Mouse (Mus musculus): Measurements from ENCODE around the gene Cdt1. TPM values are rescaled to one million over a fixed set of nuclear protein-coding genes. Genes with fewer than 3 reads are reported as not detected.

Gene Cdt1
- polyA plus RNA-seq, 2 experiments = 34.0 to 79.0 TPM

DNA sequence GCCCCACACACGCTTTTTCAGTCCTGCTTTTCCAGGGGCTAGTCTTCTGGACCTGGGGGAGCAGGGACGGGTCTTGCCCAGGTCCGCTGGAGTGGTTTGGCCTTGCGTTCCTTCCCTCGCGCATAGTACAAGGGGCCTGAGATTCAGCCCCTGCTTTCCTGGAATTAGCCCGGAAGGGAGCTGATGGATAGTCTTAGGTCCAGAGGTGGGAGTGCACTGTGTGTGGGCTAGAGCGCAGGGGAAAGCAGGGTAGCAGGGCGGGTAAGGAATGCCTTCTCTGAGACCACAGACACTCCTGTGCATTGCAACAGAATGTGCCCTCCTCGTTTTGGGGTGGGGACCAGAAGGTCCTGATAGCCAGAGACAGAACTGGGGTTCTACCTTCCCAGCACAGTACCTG, 9.3 kb downstream of the Cdt1 start:
- Histone ChIP-seq H3K36me3 (ENCODE audit: control insufficient read depth, insufficient read depth, low read length) (peaks cover 30% of the 10 kb centered on the region), H3K27me3 (ENCODE audit: control insufficient read depth, insufficient read depth, low read length) (no peaks in the 10 kb centered on the region), H3K27ac (replicated peaks; ENCODE audit: low read depth, low read length) (peak overlapping the region; percentile 50; the same call in 1 of the 2 replicates), H3K4me1 (ENCODE audit: control insufficient read depth, insufficient read depth, low read length) (peaks cover 46% of the 10 kb centered on the region), H3K9ac (ENCODE audit: low read depth, low read length, severe bottlenecking) (no peak overlapping the region), H3K4me3 (replicated peaks; ENCODE audit: low read length) (peak overlapping the region; percentile 76), H3K4me2 (replicated peaks; ENCODE audit: low read depth, low read length, severe bottlenecking) (peak overlapping the region; percentile 79; the same call in 1 of the 2 replicates), H3K9me3 (ENCODE audit: control insufficient read depth, low read length) (no peaks in the 10 kb centered on the region)
- WGBS = 36% methylated on average over 10 of the region's 10 CpGs
- no peak for TF ChIP-seq POLR2A (IDR thresholded peaks at IDR 0.05; ENCODE audit: borderline replicate concordance, extremely low read depth, insufficient read depth, insufficient read length)
- DNase-seq (ENCODE audit: low spot score) = no peak
- ATAC-seq (ENCODE audit: low FRiP score, low read depth) = peak; percentile 0; the same call in 1 of the 2 replicates

DNA sequence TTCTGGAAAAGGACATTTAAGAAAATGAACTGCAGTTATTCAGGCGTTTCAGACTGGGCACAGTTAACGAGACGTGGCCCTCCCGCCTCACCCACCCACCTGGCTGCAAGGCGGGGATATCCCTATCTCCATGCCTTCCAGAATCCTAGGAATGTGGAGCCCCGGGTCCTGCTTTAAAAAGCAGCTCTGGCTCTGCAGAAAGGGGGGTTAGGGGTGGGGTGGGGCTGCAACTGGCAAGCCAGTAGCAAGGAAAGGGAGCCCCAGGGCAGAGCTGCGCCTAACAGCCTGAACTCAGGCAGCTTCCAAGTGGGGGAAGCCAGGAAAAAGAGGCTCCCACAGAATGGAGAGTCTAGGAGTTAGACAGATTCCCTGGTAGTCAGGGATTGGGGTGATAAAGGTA, 11.4 kb downstream of the Cdt1 start:
- Histone ChIP-seq H3K27ac (replicated peaks; ENCODE audit: low read depth, low read length) (peak overlapping the region; percentile 58), H3K4me3 (replicated peaks; ENCODE audit: low read length) (no peak overlapping the region), H3K36me3 (ENCODE audit: control insufficient read depth, insufficient read depth, low read length) (peaks cover 10% of the 10 kb centered on the region; the same call in 1 of the 2 replicates), H3K9me3 (ENCODE audit: control insufficient read depth, low read length) (no peaks in the 10 kb centered on the region), H3K4me1 (ENCODE audit: control insufficient read depth, insufficient read depth, low read length) (peaks cover 46% of the 10 kb centered on the region), H3K4me2 (replicated peaks; ENCODE audit: low read depth, low read length, severe bottlenecking) (0 out of 2 replicates have a peak overlapping the region, but pooled peaks have one; percentile 3), H3K9ac (ENCODE audit: low read depth, low read length, severe bottlenecking) (no peak overlapping the region), H3K27me3 (ENCODE audit: control insufficient read depth, insufficient read depth, low read length) (no peaks in the 10 kb centered on the region)
- DNase-seq (ENCODE audit: low spot score) = peak; percentile 62
- ATAC-seq (ENCODE audit: low FRiP score, low read depth) = 0 out of 2 replicates have a peak, but pooled peaks have one; percentile 23
- TF ChIP-seq POLR2A (IDR thresholded peaks at IDR 0.05; ENCODE audit: borderline replicate concordance, extremely low read depth, insufficient read depth, insufficient read length) = no peak
- WGBS = 7% methylated on average over 7 of the region's 7 CpGs

DNA sequence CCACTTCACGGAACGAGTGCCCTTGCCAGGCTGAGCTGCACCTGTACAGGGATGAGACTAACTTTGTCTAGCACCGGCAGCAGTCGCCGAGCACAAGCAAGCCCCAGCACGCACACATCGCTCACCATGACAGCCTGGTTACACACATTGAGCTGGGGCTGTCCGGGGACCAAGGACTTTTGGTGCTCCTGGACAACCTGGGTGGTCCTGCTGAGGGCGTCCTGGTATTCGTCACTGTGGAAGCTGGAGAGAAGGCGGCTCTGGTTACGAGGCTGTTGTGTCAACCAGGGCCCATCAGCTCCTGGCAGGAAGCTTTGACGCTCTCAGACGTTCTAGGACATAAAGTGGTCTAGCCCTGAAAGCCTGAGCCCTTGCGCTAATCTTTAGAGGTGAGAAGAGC, 13.1 kb downstream of the Cdt1 start:
- no peak overlapping the region for H3K27ac ChIP-seq (replicated peaks; ENCODE audit: low read depth, low read length)
- no peaks in the 10 kb centered on the region for H3K9me3 ChIP-seq (ENCODE audit: control insufficient read depth, low read length)
- no peak for TF ChIP-seq POLR2A (IDR thresholded peaks at IDR 0.05; ENCODE audit: borderline replicate concordance, extremely low read depth, insufficient read depth, insufficient read length)
- no peaks in the 10 kb centered on the region for H3K27me3 ChIP-seq (ENCODE audit: control insufficient read depth, insufficient read depth, low read length)
- no peak overlapping the region for H3K4me3 ChIP-seq (replicated peaks; ENCODE audit: low read length)
- no peak overlapping the region for H3K4me2 ChIP-seq (replicated peaks; ENCODE audit: low read depth, low read length, severe bottlenecking)
- ATAC-seq (ENCODE audit: low FRiP score, low read depth) (no peak), DNase-seq (ENCODE audit: low spot score) (no peak)
- no peaks in the 10 kb centered on the region for H3K36me3 ChIP-seq (ENCODE audit: control insufficient read depth, insufficient read depth, low read length)
- no peak overlapping the region for H3K9ac ChIP-seq (ENCODE audit: low read depth, low read length, severe bottlenecking)
- H3K4me1 ChIP-seq (ENCODE audit: control insufficient read depth, insufficient read depth, low read length) = peaks cover 35% of the 10 kb centered on the region
- WGBS = 40% methylated on average over 15 of the region's 15 CpGs

DNA sequence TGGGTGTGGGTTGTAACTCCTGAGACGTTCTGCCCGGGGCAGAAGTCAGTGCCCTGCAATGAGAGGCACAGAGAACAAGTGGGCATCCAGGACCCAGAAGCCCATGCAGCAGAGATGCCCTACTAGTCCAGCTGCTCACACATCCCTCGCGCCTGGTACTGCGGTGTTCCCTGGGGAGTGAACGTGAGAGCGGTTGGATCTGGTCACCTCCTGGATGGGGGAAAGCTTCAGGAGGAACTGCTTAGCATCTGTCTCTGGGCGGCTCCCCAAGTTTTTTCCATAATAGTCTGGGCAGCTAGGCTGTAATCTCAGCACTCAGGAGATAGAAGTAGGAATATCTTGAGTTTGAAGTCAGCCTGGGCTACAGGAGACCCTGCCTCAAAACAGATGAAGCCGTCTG, 17.2 kb downstream of the Cdt1 start:
- DNase-seq (ENCODE audit: low spot score) = no peak
- Histone ChIP-seq H3K27ac (replicated peaks; ENCODE audit: low read depth, low read length) (no peak overlapping the region), H3K4me1 (ENCODE audit: control insufficient read depth, insufficient read depth, low read length) (peaks cover 10% of the 10 kb centered on the region), H3K9ac (ENCODE audit: low read depth, low read length, severe bottlenecking) (no peak overlapping the region), H3K27me3 (ENCODE audit: control insufficient read depth, insufficient read depth, low read length) (no peaks in the 10 kb centered on the region), H3K4me3 (replicated peaks; ENCODE audit: low read length) (no peak overlapping the region), H3K4me2 (replicated peaks; ENCODE audit: low read depth, low read length, severe bottlenecking) (no peak overlapping the region), H3K36me3 (ENCODE audit: control insufficient read depth, insufficient read depth, low read length) (no peaks in the 10 kb centered on the region), H3K9me3 (ENCODE audit: control insufficient read depth, low read length) (no peaks in the 10 kb centered on the region)
- ATAC-seq (ENCODE audit: low FRiP score, low read depth) = no peak
- WGBS = 76% methylated on average over 9 of the region's 9 CpGs
- TF ChIP-seq POLR2A (IDR thresholded peaks at IDR 0.05; ENCODE audit: borderline replicate concordance, extremely low read depth, insufficient read depth, insufficient read length) = no peak

DNA sequence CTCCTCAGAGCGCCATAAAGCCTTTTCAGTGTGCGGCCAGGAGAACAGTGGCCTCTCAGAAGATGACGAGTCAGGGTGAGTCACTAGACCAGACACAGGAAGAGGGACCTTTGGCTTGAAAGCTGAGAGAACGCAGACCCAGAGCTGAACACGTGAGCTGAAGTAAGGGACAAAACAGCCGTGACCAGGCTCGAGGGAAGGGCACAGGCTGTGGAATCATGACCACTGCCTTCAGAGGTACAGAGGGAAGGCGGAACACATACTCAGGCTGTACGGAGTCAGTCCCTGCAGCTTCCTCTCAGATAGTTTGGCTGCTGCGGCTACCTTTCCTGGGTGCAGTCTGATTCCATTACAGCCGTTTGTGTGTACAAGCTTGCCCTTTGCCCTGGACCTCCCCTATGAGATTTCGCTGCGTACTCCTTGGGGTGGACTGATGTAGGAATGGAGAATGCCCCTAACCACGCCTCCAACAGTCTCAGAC, 17.6 kb downstream of the Cdt1 start:
- no peaks in the 10 kb centered on the region for H3K9me3 ChIP-seq (ENCODE audit: control insufficient read depth, low read length)
- no peak for ATAC-seq (ENCODE audit: low FRiP score, low read depth)
- no peaks in the 10 kb centered on the region for H3K36me3 ChIP-seq (ENCODE audit: control insufficient read depth, insufficient read depth, low read length)
- no peak overlapping the region for H3K27ac ChIP-seq (replicated peaks; ENCODE audit: low read depth, low read length)
- DNase-seq (ENCODE audit: low spot score) = no peak
- no peak overlapping the region for H3K9ac ChIP-seq (ENCODE audit: low read depth, low read length, severe bottlenecking)
- H3K4me2 ChIP-seq (replicated peaks; ENCODE audit: low read depth, low read length, severe bottlenecking) = no peak overlapping the region
- WGBS = 60% methylated on average over 14 of the region's 14 CpGs
- no peak overlapping the region for H3K4me3 ChIP-seq (replicated peaks; ENCODE audit: low read length)
- H3K4me1 ChIP-seq (ENCODE audit: control insufficient read depth, insufficient read depth, low read length) = peaks cover 7% of the 10 kb centered on the region; the same call in 1 of the 2 replicates
- no peaks in the 10 kb centered on the region for H3K27me3 ChIP-seq (ENCODE audit: control insufficient read depth, insufficient read depth, low read length)
- TF ChIP-seq POLR2A (IDR thresholded peaks at IDR 0.05; ENCODE audit: borderline replicate concordance, extremely low read depth, insufficient read depth, insufficient read length) = no peak

Measured in limb, embryonic 14.5 days (tissue).